Mouse (Mus musculus): ENCODE results near the gene Fcgr2b. TPM values are rescaled to one million over a fixed set of nuclear protein-coding genes. Genes with fewer than 3 reads are reported as not detected.

Fcgr2b gene
- polyA plus RNA-seq, 2 experiments: 2.1 TPM

GRCm38 (mm10) chr1:170934383-170934782 is 42.0 kb downstream of the Fcgr2b start:
- Histone ChIP-seq H3K4me3 (replicated peaks; ENCODE audit: low read length) (no peak overlapping the region), H3K9me3 (ENCODE audit: control insufficient read depth, low read length) (no peaks in the 10 kb centered on the region), H3K4me2 (replicated peaks; ENCODE audit: low read depth, low read length, severe bottlenecking) (no peak overlapping the region), H3K9ac (ENCODE audit: low read depth, low read length, severe bottlenecking) (no peak overlapping the region), H3K36me3 (ENCODE audit: control insufficient read depth, insufficient read depth, low read length) (no peaks in the 10 kb centered on the region), H3K27ac (replicated peaks; ENCODE audit: low read depth, low read length) (no peak overlapping the region), H3K4me1 (ENCODE audit: control insufficient read depth, insufficient read depth, low read length) (no peaks in the 10 kb centered on the region), H3K27me3 (ENCODE audit: control insufficient read depth, insufficient read depth, low read length) (no peaks in the 10 kb centered on the region)
- ATAC-seq (ENCODE audit: low FRiP score, low read depth) (no peak), DNase-seq (ENCODE audit: low spot score) (no peak)
- WGBS: 47% methylated on average over 2 of the region's 2 CpGs
- TF ChIP-seq POLR2A (IDR thresholded peaks at IDR 0.05; ENCODE audit: borderline replicate concordance, extremely low read depth, insufficient read depth, insufficient read length): no peak

GRCm38 (mm10) chr1:170933940-170934339 is 42.4 kb downstream of the Fcgr2b start:
- no peak for TF ChIP-seq POLR2A (IDR thresholded peaks at IDR 0.05; ENCODE audit: borderline replicate concordance, extremely low read depth, insufficient read depth, insufficient read length)
- no peak for DNase-seq (ENCODE audit: low spot score)
- Histone ChIP-seq H3K36me3 (ENCODE audit: control insufficient read depth, insufficient read depth, low read length) (no peaks in the 10 kb centered on the region), H3K4me1 (ENCODE audit: control insufficient read depth, insufficient read depth, low read length) (no peaks in the 10 kb centered on the region), H3K27ac (replicated peaks; ENCODE audit: low read depth, low read length) (no peak overlapping the region), H3K27me3 (ENCODE audit: control insufficient read depth, insufficient read depth, low read length) (no peaks in the 10 kb centered on the region), H3K9ac (ENCODE audit: low read depth, low read length, severe bottlenecking) (no peak overlapping the region), H3K4me3 (replicated peaks; ENCODE audit: low read length) (no peak overlapping the region), H3K4me2 (replicated peaks; ENCODE audit: low read depth, low read length, severe bottlenecking) (no peak overlapping the region), H3K9me3 (ENCODE audit: control insufficient read depth, low read length) (no peaks in the 10 kb centered on the region)
- ATAC-seq (ENCODE audit: low FRiP score, low read depth): no peak
- 79% methylated on average over 1 of the region's 1 CpGs for WGBS

- Histone ChIP-seq H3K27ac (replicated peaks; ENCODE audit: low read depth, low read length) (no peak overlapping the region), H3K36me3 (ENCODE audit: control insufficient read depth, insufficient read depth, low read length) (no peaks in the 10 kb centered on the region), H3K9ac (ENCODE audit: low read depth, low read length, severe bottlenecking) (no peak overlapping the region), H3K27me3 (ENCODE audit: control insufficient read depth, insufficient read depth, low read length) (no peaks in the 10 kb centered on the region), H3K4me1 (ENCODE audit: control insufficient read depth, insufficient read depth, low read length) (no peaks in the 10 kb centered on the region), H3K9me3 (ENCODE audit: control insufficient read depth, low read length) (no peaks in the 10 kb centered on the region), H3K4me3 (replicated peaks; ENCODE audit: low read length) (no peak overlapping the region), H3K4me2 (replicated peaks; ENCODE audit: low read depth, low read length, severe bottlenecking) (no peak overlapping the region)
- WGBS: 66% methylated on average over 6 of the region's 6 CpGs
- DNase-seq (ENCODE audit: low spot score) (no peak), ATAC-seq (ENCODE audit: low FRiP score, low read depth) (no peak)
- no peak for TF ChIP-seq POLR2A (IDR thresholded peaks at IDR 0.05; ENCODE audit: borderline replicate concordance, extremely low read depth, insufficient read depth, insufficient read length)
Measured at GRCm38 (mm10) chr1:170933386-170933920, 42.9 kb downstream of the Fcgr2b start.

GRCm38 (mm10) chr1:170932043-170932442 is 44.3 kb downstream of the Fcgr2b start:
- H3K4me3 ChIP-seq (replicated peaks; ENCODE audit: low read length): no peak overlapping the region
- H3K9ac ChIP-seq (ENCODE audit: low read depth, low read length, severe bottlenecking): no peak overlapping the region
- H3K27me3 ChIP-seq (ENCODE audit: control insufficient read depth, insufficient read depth, low read length): no peaks in the 10 kb centered on the region
- H3K36me3 ChIP-seq (ENCODE audit: control insufficient read depth, insufficient read depth, low read length): no peaks in the 10 kb centered on the region
- ATAC-seq (ENCODE audit: low FRiP score, low read depth): no peak
- no peaks in the 10 kb centered on the region for H3K4me1 ChIP-seq (ENCODE audit: control insufficient read depth, insufficient read depth, low read length)
- no peaks in the 10 kb centered on the region for H3K9me3 ChIP-seq (ENCODE audit: control insufficient read depth, low read length)
- H3K4me2 ChIP-seq (replicated peaks; ENCODE audit: low read depth, low read length, severe bottlenecking): no peak overlapping the region
- 72% methylated on average over 3 of the region's 3 CpGs for WGBS
- TF ChIP-seq POLR2A (IDR thresholded peaks at IDR 0.05; ENCODE audit: borderline replicate concordance, extremely low read depth, insufficient read depth, insufficient read length): no peak
- DNase-seq (ENCODE audit: low spot score): no peak
- no peak overlapping the region for H3K27ac ChIP-seq (replicated peaks; ENCODE audit: low read depth, low read length)

- WGBS: 88% methylated on average over 4 of the region's 4 CpGs
- no peaks in the 10 kb centered on the region for H3K4me1 ChIP-seq (ENCODE audit: control insufficient read depth, insufficient read depth, low read length)
- H3K4me3 ChIP-seq (replicated peaks; ENCODE audit: low read length): no peak overlapping the region
- H3K9ac ChIP-seq (ENCODE audit: low read depth, low read length, severe bottlenecking): no peak overlapping the region
- no peaks in the 10 kb centered on the region for H3K9me3 ChIP-seq (ENCODE audit: control insufficient read depth, low read length)
- H3K4me2 ChIP-seq (replicated peaks; ENCODE audit: low read depth, low read length, severe bottlenecking): no peak overlapping the region
- H3K27ac ChIP-seq (replicated peaks; ENCODE audit: low read depth, low read length): no peak overlapping the region
- TF ChIP-seq POLR2A (IDR thresholded peaks at IDR 0.05; ENCODE audit: borderline replicate concordance, extremely low read depth, insufficient read depth, insufficient read length): no peak
- DNase-seq (ENCODE audit: low spot score): no peak
- ATAC-seq (ENCODE audit: low FRiP score, low read depth): no peak
- H3K27me3 ChIP-seq (ENCODE audit: control insufficient read depth, insufficient read depth, low read length): no peaks in the 10 kb centered on the region
- no peaks in the 10 kb centered on the region for H3K36me3 ChIP-seq (ENCODE audit: control insufficient read depth, insufficient read depth, low read length)
Measured at GRCm38 (mm10) chr1:170929245-170929644, 47.1 kb downstream of the Fcgr2b start.

- ATAC-seq (ENCODE audit: low FRiP score, low read depth) (no peak), DNase-seq (ENCODE audit: low spot score) (no peak)
- no peak overlapping the region for H3K9ac ChIP-seq (ENCODE audit: low read depth, low read length, severe bottlenecking)
- TF ChIP-seq POLR2A (IDR thresholded peaks at IDR 0.05; ENCODE audit: borderline replicate concordance, extremely low read depth, insufficient read depth, insufficient read length): no peak
- no peak overlapping the region for H3K27ac ChIP-seq (replicated peaks; ENCODE audit: low read depth, low read length)
- H3K9me3 ChIP-seq (ENCODE audit: control insufficient read depth, low read length): no peaks in the 10 kb centered on the region
- no peaks in the 10 kb centered on the region for H3K4me1 ChIP-seq (ENCODE audit: control insufficient read depth, insufficient read depth, low read length)
- no peaks in the 10 kb centered on the region for H3K27me3 ChIP-seq (ENCODE audit: control insufficient read depth, insufficient read depth, low read length)
- 75% methylated on average over 2 of the region's 2 CpGs for WGBS
- no peak overlapping the region for H3K4me2 ChIP-seq (replicated peaks; ENCODE audit: low read depth, low read length, severe bottlenecking)
- H3K4me3 ChIP-seq (replicated peaks; ENCODE audit: low read length): no peak overlapping the region
- no peaks in the 10 kb centered on the region for H3K36me3 ChIP-seq (ENCODE audit: control insufficient read depth, insufficient read depth, low read length)
Measured at GRCm38 (mm10) chr1:170928467-170928866, 47.9 kb downstream of the Fcgr2b start.

Measured in limb, embryonic 14.5 days (tissue).